Mouse (Mus musculus) urinary bladder, adult 18-20 months (tissue): ENCODE measurements around the gene Olfr99.
A peak's percentile ranks its signal among the peaks of the same experiment; 100 is the strongest.
"Not testable (repeated sequence)": the region's sequence is repeated elsewhere in the genome, so short reads cannot be mapped to it uniquely, and the experiment has no call there.

Source experiments
- DNase-seq, 2 experiments: peaks; one replicate each; pipeline ENCODE4 v3.0.0; 2022; ENCODE audit warnings: low spot score in 2 of 2, mixed read lengths in 2 of 2

Olfr99 gene

GRCm38 (mm10) chr17:37283360-37283759 lies at the start of gene Olfr99:
TSS of gene Olfr99 (minus strand) at chr17:37283460.
- no peak for DNase-seq

GRCm38 (mm10) chr17:37316954-37317353 lies 33.7 kb upstream of the Olfr99 start, which contains the start of gene Olfr102:
TSS of gene Olfr102 (minus strand) at chr17:37317054.
- DNase-seq, result no peak

GRCm38 (mm10) chr17:37310146-37310699 lies 27.0 kb upstream of the Olfr99 start:
- no peak for DNase-seq

- DNase-seq, result no peak
These were observed 25.2 kb upstream of the Olfr99 start for GRCm38 (mm10) chr17:37308483-37308882.

GRCm38 (mm10) chr17:37304213-37304612 lies 21.0 kb upstream of the Olfr99 start, which contains the start of gene Olfr101:
TSS of gene Olfr101 (minus strand) at chr17:37304313.
- no peak for DNase-seq

- no peak for DNase-seq
These were observed 2.9 kb downstream of the Olfr99 start for GRCm38 (mm10) chr17:37280331-37280730.

GRCm38 (mm10) chr17:37276573-37276972 lies 6.7 kb downstream of the Olfr99 start:
- no peak for DNase-seq

GRCm38 (mm10) chr17:37275626-37276248 lies 7.5 kb downstream of the Olfr99 start:
- DNase-seq, result no peak

- DNase-seq, result peak; percentile 32 to 37
These were observed 12.6 kb downstream of the Olfr99 start for GRCm38 (mm10) chr17:37270702-37271092.

- DNase-seq, result peak; percentile 83 to 93
These were observed 13.1 kb downstream of the Olfr99 start, which contains the start of gene H2-M3 for GRCm38 (mm10) chr17:37270058-37270701. TSS of gene H2-M3 (plus strand) at chr17:37270220.

- no peak for DNase-seq
These were observed 19.6 kb downstream of the Olfr99 start, which contains the start of gene Olfr98 for GRCm38 (mm10) chr17:37263626-37264025. TSS of gene Olfr98 (minus strand) at chr17:37263749.

GRCm38 (mm10) chr17:37250544-37250943 lies 32.7 kb downstream of the Olfr99 start:
- DNase-seq, result peak in 1 of 2 experiments; percentile 9

- DNase-seq, result no peak
These were observed 33.8 kb downstream of the Olfr99 start for GRCm38 (mm10) chr17:37249460-37249859.

GRCm38 (mm10) chr17:37246715-37247114 lies 36.5 kb downstream of the Olfr99 start:
- DNase-seq, result peak; percentile 1 to 6

- no peak for DNase-seq
These were observed 41.1 kb downstream of the Olfr99 start for GRCm38 (mm10) chr17:37242198-37242597.

- not testable (repeated sequence) for DNase-seq
These were observed 46.0 kb downstream of the Olfr99 start, which contains the start of gene Olfr97 for GRCm38 (mm10) chr17:37237230-37237629. TSS of gene Olfr97 (minus strand) at chr17:37237330.
